Mouse (Mus musculus) stomach, embryonic 15.5 days (tissue): ENCODE results near the gene Vgll1. TPM values are rescaled to one million over a fixed set of nuclear protein-coding genes. Genes with fewer than 3 reads are reported as not detected.

Experiments used
- ATAC-seq: fragments of 200-750 bp; cut with Nextera tagmentation; 2 replicates; pipeline ENCODE4 v1.8.0; 2017; ENCODE audit warnings: low read depth, moderate number of reproducible peaks, moderate TSS enrichment; ENCODE audit not compliant: insufficient read depth, low FRiP score
- H3K27ac ChIP-seq: fragments of 300-500 bp; sonication (generic); 2 replicates; pipeline ENCODE4 v1.5.1; 2015; ENCODE audit warnings: mild to moderate bottlenecking, inconsistent platforms
- H3K27me3 ChIP-seq: fragments of 300-500 bp; sonication (generic); replicated peaks from 2 replicates; pipeline ENCODE4 v1.6.1; 2015; ENCODE audit warnings: inconsistent platforms
- H3K36me3 ChIP-seq: fragments of 300-500 bp; sonication (generic); 2 replicates; pipeline ENCODE4 v1.6.1; 2015; ENCODE audit warnings: inconsistent platforms
- H3K4me1 ChIP-seq: fragments of 300-500 bp; sonication (generic); 2 replicates; pipeline ENCODE4 v1.6.1; 2015; ENCODE audit warnings: inconsistent platforms
- H3K4me2 ChIP-seq: fragments of 300-500 bp; sonication (generic); 2 replicates; pipeline ENCODE4 v1.6.1; 2015; ENCODE audit warnings: mild to moderate bottlenecking, inconsistent platforms
- H3K4me3 ChIP-seq: fragments of 300-500 bp; sonication (generic); replicated peaks from 2 replicates; pipeline ENCODE4 v1.5.1; 2015; ENCODE audit warnings: inconsistent platforms
- H3K9ac ChIP-seq: fragments of 300-500 bp; sonication (generic); 2 replicates; pipeline ENCODE4 v1.6.1; 2015; ENCODE audit warnings: inconsistent platforms
- H3K9me3 ChIP-seq: fragments of 300-500 bp; sonication (generic); 2 replicates; pipeline ENCODE4 v1.6.1; 2016; ENCODE audit warnings: inconsistent platforms
- WGBS: fragments of 180-500 bp; shearing (Covaris S2); methylation state at CpG from one replicate; pipeline ENCODE4 v1.1.7; 2015; 5-methylcytosine and 5-hydroxymethylcytosine counted together
- polyA plus RNA-seq: library from polyadenylated mRNA; unstranded; fragments of >200 nt; fragmentation: Nextera tagmentation; extraction: Ambion mirVana; gene quantifications from 2 replicates; pipeline ENCODE4 v1.2.1, GENCODE M21; 2015

The Vgll1 gene
- polyA plus RNA-seq, 1 experiment from 2014 or later, result not detected

GRCm38 (mm10) chrX:57137627-57138026, 49.7 kb downstream of the Vgll1 start:
- Histone ChIP-seq H3K9ac (no peak overlapping the region), H3K4me3 (no peak overlapping the region), H3K9me3 (no peaks in the 10 kb centered on the region), H3K27me3 (no peaks in the 10 kb centered on the region), H3K4me1 (no peaks in the 10 kb centered on the region), H3K36me3 (no peaks in the 10 kb centered on the region), H3K27ac (no peak overlapping the region), H3K4me2 (no peak overlapping the region)
- no peak for ATAC-seq

- H3K4me3 ChIP-seq, result no peak overlapping the region
- H3K4me2 ChIP-seq, result no peak overlapping the region
- no peak for ATAC-seq
- no peaks in the 10 kb centered on the region for H3K4me1 ChIP-seq
- no peaks in the 10 kb centered on the region for H3K9me3 ChIP-seq
- 46% methylated on average over 1 of the region's 1 CpGs for WGBS
- H3K27ac ChIP-seq, result no peak overlapping the region
- no peaks in the 10 kb centered on the region for H3K27me3 ChIP-seq
- no peak overlapping the region for H3K9ac ChIP-seq
- no peaks in the 10 kb centered on the region for H3K36me3 ChIP-seq
Measured at GRCm38 (mm10) chrX:57153520-57153919, 65.6 kb downstream of the Vgll1 start.

Other genes starting within 250 kb of the Vgll1 start
- gene Adgrg4, start 217.9 kb upstream of the Vgll1 start, polyA plus RNA-seq, result 0.22 and 0.23 TPM in 2 replicates
- 0.04 and 0.06 TPM in 2 replicates for gene Brs3, start 45.0 kb upstream of the Vgll1 start, polyA plus RNA-seq
- gene Htatsf1, start 34.5 kb upstream of the Vgll1 start, polyA plus RNA-seq, result 66.2 and 67.7 TPM in 2 replicates
- gene Cd40lg, start 124.0 kb downstream of the Vgll1 start, polyA plus RNA-seq, result not detected in 2 replicates